Mouse (Mus musculus): Measurements from ENCODE around the gene Slc17a9.
"Not testable (repeated sequence)": the region's sequence is repeated elsewhere in the genome, so short reads cannot be mapped to it uniquely, and the experiment has no call there.

Gene Slc17a9

DNA sequence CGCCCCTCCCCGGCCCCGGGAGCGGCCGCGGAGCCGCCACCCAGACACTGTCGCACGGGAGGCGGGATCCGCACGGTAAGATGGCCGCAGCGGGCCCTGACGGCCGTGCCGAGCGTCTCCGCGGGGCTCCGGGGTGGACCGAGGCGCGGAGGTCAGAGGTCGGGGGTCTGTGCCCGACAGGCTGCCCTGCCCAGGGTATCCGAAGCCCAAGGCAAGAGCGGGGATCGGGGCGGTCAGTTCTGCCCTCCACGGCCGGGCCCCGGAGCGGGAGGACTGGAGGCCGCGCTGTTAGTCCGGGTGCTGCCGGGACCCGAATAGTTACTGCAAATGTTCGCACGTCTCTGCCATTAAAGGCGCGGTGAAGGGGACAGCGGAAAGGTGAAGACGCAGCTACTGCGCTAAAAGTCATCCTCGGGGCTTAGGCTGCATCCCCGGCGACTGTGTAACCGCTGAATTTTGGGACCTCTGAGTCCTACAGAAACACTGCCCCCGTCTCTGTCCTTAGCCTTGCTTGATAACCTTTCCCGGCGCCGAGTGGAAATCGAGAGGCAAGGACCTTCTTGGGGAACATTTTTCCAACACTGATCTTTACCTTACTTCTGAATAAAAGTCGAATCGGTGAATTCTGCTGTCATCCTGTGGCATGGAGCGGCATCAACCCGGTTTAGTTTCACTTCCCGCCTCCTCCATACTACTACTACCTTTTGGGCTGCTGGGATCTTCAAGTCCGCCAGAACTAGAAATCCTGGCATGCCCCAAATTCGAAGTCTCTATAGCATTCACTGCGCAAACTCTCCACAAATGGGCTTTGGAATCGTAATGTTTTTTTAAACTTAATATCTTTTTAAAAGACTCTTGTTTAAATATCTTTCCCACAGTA lies 14.5 kb upstream of the Slc17a9 start:
- no peak for DNase-seq

DNA sequence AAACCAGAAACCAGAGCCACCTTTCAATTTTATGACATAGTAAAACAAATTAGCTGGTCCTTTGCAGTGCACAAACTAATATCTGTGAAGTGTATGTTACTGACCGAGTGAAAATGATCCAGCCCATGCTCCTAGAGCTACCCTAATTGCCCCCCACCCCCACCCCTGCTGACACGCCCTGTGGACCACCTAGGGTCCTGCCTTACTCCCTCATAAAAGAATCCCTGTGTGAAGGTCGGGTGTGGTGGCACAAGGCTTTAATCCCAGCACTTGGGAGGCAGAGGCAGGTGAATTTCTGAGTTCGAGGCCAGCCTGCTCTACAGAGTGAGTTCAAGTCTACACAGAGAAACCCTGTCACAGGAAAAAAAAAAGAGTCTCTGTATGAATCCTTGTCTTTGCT lies 13.5 kb upstream of the Slc17a9 start:
- DNase-seq = no peak

DNA sequence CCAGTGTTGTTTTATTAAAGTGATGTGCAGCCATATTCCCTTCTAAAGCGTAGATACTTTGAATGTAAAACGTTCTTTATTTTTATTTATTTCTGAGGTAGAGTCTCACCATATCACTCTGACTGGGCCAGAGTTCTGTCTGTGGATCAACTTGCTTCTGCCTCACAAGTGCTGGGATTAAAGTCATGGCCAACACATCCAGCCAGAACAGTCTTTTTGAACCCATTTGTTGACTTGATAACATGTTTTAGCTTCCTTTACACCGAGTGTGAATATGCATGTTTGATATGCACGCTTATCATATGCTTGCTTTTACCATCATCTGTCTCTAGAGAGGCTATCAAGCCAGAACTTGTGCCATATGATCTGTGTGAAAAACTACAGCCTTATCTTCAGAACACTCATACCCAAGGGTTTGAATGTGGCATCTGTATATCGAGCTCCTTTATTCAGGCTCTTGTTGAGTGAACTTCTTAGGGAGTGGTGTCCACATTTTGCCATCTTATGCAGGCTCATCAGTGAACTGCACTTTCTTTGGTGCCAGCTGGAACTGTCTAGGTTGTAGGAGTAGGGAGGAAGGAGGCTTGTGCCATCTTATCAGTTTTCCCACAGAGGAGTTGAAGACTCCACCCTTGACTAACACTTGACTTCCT lies 12.9 kb upstream of the Slc17a9 start:
- DNase-seq = no peak

GRCm38 (mm10) chr2:180722748-180723147 lies 2.3 kb upstream of the Slc17a9 start:
- not testable (repeated sequence) for DNase-seq

GRCm38 (mm10) chr2:180723865-180724264 lies 1.2 kb upstream of the Slc17a9 start:
- no peak for DNase-seq

DNA sequence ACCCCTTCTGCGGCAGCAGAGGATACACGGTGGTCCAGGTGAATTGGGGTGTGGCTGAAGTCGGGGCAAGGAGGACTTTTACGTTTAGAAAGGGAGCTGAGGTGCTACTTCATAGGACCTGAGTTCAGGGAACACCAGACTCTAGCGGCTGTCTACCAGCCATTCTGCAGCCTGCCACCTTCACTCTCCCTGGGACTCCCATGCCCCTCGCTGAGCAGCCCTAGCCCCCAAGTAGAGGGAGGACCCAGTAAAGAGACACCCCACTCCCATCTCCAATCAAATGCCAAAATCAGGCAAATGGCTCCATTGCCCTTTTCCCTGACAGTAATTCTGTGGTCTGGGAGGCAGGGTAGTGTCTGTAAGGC lies 333 bp downstream of the Slc17a9 start:
- DNase-seq = no peak

DNA sequence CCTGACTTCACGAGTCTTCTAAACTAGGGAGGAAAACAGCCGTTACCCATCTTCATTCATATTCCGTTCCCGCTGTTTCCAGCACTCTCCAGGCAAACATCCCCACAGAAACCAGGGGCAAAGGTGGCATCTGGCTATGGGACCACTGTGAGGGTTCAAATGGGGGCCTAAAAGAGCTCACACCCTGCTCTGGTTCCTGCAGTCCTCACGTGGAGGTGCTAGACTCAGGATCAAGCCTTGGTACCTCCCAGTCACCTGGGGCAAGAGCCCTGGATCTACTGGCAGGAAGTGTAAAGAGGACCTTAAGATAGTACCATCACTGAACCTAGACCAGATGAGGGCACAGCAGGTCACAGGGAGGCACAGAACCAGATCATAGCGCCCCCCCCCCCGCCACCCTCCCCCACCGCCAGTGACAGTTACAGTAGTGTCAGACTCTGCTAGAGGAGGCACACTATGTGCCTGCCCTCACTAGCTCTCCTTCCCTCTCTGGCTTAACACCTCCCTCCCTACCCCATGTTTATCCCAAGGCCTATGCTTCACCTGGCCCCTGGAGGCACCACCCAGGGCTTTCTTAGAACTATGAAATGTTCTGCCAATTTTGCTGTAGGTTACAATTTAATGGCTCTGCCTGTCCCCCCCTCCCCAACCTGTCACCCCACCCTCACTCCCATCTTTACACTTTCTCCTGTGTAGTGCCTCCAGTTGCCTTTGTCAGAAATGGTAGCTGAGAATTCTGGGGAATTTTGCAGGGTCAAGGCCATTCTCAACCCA lies 980 bp downstream of the Slc17a9 start:
- DNase-seq = no peak

- DNase-seq = no peak
Measured at GRCm38 (mm10) chr2:180726658-180727442, 1.8 kb downstream of the Slc17a9 start.

GRCm38 (mm10) chr2:180727613-180728021 lies 2.6 kb downstream of the Slc17a9 start:
- no peak for DNase-seq

DNA sequence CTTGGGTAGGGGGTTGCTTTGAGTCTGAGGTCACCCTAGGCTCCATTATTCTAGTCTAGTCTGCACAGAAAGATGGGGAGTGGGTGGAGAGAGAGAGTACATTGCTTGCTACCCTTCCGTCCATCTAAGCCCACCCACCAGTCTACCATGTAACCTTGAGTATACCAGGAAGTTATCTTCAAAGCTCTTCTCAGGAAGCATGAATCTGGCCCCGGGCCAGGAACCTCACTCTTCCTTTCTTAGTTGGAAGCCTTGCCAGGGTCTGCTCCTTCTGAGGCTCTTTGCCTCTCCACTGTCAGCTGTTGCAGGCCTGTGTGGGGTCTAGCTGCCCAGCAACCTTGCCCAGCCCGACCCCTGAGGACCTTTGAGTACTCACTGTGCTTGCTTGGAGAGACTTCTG lies 6.0 kb downstream of the Slc17a9 start:
- no peak for DNase-seq

DNA sequence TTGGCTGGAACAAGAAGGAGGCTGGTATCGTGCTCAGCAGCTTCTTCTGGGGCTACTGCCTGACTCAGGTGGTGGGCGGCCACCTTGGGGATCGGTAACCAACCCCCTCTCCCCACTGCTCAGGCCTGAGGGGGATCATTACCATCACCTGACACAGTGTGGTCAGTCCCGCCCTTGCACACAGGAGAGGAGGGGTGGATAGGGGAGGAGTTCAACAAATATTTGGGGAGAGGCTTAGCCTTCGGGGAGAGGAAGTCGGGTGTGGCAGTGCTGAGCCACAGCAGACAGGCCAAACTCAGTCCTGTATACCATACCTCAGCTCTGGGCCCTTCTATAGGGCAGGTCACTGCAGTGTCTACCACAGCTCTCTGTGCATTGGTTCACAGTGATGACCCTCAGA lies 6.9 kb downstream of the Slc17a9 start:
- DNase-seq = no peak

- DNase-seq = no peak
Measured at GRCm38 (mm10) chr2:180735232-180735631, 10.2 kb downstream of the Slc17a9 start.

DNA sequence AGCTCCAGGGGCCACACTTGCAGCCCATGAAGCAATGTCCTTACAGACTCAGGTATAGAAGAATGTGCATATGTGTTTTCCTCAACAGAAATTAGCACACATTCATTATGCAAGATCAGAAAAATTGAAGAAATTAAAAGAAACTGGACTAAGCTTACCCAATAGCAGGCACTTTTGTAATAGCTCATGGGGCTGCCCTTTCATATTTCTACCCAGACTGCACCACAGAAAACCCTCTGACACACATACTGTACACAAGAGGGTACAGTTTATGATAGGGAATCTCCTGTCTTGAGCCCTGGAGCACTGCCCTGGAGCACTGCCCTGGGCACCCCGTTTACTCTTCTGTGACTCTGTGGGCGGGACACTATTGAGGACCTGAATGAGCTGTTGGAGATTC lies 12.9 kb downstream of the Slc17a9 start:
- no peak for DNase-seq

- DNase-seq = no peak
Measured at GRCm38 (mm10) chr2:180740349-180740748, 15.3 kb downstream of the Slc17a9 start.

- no peak for DNase-seq
Measured at GRCm38 (mm10) chr2:180741421-180741820, 16.4 kb downstream of the Slc17a9 start.

DNA sequence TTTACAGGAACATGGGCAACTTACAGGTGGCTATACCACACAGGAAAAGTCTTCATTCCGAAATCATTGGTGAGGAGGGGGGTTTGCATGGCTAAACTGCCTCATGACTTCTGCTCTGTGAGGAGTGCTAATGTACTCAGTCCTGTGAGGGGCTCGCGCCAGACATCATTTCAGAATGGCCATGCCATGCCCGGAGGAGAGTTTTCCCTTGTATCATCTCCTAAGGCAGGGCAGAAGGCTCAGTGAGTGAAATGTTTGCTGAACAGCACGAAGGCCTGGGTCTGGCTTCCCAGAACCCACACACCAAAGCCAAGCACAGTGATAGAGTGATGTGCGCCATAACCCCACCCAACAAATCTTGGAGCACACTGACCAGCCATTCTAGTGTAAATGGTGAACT lies 17.8 kb downstream of the Slc17a9 start:
- no peak for DNase-seq

GRCm38 (mm10) chr2:180743321-180743720 lies 18.3 kb downstream of the Slc17a9 start:
- no peak for DNase-seq

- peak; percentile 80 for DNase-seq
Measured at GRCm38 (mm10) chr2:180745248-180745927, 20.3 kb downstream of the Slc17a9 start.

DNA sequence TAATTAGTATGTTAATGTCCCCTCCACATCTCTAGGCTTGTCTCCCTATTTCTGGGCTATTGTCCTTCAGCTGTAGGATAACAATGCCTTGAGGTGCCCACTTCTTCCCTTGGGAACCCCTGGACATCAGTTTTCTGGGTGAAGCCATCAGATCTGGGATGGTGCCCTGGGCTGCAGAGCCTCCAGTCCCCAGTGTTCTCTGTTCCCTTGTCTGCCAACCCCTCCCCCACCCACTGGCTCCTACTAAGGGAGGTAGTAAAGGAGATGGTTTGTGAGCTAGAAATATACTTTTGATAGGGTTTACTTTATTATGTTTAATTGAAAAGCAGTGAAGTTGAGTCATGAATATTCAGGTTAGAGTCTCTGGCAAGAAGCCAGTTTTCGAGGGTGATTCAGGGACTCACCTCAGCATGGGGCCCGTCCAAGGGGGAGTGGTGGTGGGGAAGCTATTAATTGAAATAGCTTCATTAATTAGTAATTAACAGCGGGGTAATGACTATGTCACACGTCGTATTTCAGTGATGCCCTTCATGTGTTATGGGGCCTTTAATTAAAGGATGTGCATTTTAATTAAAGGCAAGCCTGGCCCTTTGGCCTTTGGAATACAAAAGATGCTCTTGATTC lies 21.6 kb downstream of the Slc17a9 start:
- DNase-seq = no peak

DNA sequence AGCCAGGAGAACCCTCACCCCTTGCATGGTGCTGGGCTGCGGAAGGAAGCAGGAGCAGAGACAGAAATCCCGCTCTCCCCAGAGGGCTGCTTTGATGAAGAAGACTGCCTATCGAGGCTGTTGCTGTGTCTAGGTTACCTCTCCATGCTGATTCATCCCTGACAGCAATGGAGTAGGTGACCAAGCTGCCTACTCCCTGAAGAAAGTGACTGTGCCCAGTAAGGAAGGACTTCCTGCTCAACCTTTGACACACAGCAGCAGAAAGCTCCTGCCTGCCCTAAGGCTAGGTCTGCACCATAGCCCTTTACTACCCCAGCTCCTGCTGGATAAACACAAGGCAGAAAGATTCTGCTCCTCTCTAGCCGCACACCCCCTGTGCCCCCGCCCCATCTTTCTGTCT lies 23.8 kb downstream of the Slc17a9 start:
- DNase-seq = no peak

GRCm38 (mm10) chr2:180754976-180755688 lies 30.1 kb downstream of the Slc17a9 start:
- DNase-seq = no peak
